Mouse (Mus musculus) heart, adult 18-20 months (tissue): ENCODE data around the gene Gsk3b. TPM values are rescaled to one million over a fixed set of nuclear protein-coding genes. Genes with fewer than 3 reads are reported as not detected.
A peak's percentile ranks its signal among the peaks of the same experiment; 100 is the strongest.
"Not testable (repeated sequence)": the region's sequence is repeated elsewhere in the genome, so short reads cannot be mapped to it uniquely, and the experiment has no call there.

ENCODE experiments used
- DNase-seq, 2 experiments: peaks; one replicate each; pipeline ENCODE4 v3.0.0; 2021 to 2022; ENCODE audit warnings: mixed read lengths in 1 of 2
- total RNA-seq, 2 experiments: library from RNA; stranded (reverse); gene quantifications; 2 replicates each; pipeline ENCODE4 v1.2.3; 2021

Gene Gsk3b
- total RNA-seq, 2 experiments from 2014 or later: 49.9 to 53.8 TPM

DNA sequence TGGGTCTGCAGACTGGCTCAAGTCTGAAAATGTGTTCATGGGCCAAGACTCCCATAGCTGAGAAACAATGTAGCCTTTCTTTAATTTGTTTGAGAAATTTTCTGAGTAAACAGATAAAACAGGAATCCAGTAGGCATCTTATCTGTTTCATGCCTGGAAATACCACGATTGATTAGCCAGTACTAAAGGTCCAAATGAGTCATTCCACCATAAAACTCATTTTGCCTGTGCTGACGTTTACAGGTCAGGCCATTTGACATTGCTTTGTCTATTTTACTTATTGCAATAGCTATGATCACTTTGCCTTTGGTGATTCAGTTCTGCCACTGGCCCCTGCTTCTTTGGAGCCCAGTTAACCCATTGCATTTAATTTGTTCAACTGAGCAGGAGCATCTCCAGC, 11.8 kb downstream of the Gsk3b start:
- DNase-seq: no peak

DNA sequence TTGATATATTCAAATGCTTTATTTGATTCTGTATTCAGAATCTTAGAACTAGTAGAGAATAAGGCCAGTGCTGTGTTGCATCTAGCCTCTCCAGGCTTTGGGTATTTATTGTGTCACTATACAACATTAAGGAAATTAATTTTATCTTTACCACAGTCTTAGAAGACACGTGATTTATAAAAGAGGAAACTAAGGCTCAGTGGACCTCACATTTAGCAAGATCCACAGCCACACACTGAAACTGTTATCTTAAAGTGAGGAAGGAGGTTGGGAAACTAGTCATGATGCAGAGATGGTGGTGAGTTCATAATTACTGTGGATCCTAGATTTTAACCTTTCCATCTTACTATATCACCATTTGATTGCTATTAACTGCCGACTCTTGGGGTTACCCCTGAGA, 16.7 kb downstream of the Gsk3b start:
- DNase-seq: no peak

DNA sequence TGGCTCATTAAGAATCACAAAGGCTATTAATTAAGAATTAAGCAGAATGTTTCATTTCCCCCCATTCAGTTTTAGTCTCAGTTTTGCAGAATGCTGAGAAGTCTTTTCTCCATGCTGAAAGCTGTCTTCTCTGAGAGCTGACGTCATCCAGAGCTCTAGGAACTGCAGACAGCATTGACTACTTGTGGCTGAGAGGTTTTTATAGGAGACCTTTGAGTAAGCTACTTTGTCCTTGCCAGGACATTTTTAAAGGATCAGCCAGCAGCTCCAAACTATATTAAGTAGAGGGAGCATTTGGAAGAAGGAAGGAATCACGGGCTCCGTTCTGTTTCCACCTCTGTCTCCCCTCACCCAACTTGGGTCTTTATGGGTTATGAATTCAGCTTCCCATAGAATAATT, 17.7 kb downstream of the Gsk3b start:
- DNase-seq: no peak

DNA sequence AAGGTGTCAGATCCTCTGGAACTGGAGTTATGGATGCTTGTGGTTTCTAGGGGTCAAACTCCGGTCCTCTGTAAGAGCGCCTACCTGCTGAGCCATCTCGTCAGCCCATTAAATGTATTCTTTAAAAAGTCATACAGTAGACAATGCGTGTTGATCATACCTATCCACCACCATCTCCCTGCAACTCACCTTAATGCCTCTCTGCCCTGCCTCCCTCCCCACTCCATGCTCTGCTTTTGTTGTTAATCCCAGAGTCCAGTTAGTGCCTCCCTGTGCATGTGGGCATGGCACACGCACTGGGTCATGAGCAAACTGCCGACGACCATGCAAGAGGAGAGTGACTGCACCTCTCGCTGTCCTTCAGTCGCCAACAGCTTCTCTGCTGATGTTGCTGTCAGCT, 21.2 kb downstream of the Gsk3b start:
- DNase-seq: no peak

DNA sequence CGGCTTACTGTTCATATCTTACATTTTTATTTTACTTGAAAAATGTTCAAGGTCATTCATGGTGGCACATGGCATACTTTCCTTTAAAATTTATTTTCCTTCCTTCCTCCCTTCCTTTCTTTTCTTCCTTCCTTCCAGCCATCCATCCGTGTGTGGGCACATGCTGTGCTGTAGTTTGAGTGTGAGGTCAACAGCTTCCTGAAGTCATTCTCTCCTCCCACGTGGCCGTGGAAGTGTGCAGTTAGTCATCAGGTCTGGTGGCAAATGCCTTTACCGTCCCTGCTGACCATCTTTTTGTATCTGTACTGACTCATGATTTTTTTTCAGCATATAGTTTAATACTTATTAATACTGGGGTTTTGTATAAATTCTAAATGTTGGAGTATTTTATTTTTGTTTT, 21.8 kb downstream of the Gsk3b start:
- DNase-seq: no peak

DNA sequence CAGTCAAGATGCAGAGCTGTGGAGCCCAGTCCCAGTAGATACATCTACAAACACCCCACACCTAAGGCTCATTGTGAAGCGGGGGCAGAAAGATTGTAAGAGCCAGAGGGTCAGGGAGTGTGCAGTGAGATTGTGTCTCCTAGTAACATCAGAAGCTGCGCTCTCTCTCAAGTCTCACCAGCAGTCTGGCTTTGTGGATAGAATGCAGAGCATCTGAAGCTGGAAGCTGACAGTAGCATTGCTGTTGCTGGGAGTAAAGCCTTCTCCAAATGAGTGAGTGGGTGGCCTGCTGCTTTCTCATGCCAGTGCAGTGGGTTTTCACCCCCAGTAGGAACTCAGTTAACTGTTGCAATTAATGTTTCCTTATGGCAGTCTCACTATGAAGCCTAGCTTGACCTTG, 25.3 kb downstream of the Gsk3b start:
- DNase-seq: no peak

DNA sequence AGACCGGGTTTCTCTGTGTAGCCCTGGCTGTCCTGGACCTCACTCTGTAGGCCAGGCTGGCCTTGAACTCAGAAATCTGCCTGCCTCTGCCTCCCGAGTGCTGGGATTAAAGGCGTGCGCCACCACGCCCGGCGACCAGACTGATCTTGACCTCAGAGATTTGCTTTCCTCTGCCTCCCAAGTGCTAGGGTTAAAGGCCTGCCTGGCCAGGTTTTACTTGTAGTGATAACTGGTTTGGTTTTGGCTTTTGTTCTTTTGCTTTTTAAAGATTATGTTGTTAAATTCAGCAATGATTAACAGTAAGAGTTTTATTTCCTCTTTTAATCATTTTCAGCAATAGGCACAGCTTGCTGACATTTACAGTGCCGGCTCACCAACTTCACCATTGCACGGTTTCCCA, 29.1 kb downstream of the Gsk3b start:
- not testable (repeated sequence) for DNase-seq

DNA sequence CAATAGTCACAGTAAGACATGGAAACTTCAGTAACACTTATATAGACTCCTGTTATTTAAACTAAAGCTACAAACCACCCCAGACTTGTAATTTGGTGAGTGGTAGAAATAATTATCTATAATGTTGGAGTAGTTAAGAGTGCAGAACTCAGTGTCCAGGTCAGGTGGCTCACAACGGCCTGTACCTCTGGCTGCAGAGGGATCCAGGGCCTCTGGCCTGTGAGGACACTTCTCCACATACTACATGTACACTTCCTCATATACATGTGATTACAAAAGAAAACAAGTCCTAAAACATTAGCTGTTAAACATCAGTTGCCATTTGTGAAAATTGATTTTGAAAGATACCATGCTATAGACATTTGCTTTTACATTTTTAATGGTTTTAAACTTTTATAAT, 29.9 kb downstream of the Gsk3b start:
- no peak for DNase-seq

DNA sequence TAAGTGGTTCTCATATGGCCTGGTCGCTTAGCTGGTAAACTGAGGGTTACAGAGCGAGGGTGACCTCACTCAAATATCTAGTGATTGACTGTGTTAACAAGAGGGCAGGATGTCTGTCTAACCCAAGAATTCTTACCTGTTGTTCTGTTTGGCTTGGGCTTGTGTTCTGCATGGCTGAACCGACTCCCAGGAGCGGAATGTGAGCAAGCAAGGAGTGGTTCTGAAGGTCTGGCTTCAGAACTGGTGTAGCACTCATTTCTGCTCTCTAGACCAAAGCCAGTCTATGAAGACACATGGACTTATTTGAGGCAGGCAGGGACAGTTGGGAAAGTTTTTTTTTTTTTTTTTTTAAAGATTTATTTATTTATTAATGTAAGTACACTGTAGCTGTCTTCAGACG, 30.5 kb downstream of the Gsk3b start:
- DNase-seq: no peak

DNA sequence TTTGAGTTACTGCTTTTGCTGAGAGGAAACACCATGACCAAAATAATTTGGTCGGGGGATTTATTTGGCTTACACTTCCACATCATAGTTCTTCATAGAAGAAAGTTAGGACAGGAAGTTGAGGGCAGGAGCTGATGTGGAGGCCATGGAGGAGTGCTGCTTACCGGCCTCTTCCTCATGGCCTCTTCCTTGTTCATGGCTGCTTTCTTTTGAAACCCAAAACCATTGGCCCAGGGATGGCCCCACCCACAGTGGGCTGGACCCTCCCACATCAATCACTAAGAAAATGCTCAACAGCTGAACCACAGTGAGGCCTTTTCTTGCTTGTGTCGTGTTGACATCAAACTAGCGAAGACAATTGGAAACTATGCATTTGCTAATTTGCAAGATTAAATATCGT, 40.4 kb downstream of the Gsk3b start:
- DNase-seq: no peak

DNA sequence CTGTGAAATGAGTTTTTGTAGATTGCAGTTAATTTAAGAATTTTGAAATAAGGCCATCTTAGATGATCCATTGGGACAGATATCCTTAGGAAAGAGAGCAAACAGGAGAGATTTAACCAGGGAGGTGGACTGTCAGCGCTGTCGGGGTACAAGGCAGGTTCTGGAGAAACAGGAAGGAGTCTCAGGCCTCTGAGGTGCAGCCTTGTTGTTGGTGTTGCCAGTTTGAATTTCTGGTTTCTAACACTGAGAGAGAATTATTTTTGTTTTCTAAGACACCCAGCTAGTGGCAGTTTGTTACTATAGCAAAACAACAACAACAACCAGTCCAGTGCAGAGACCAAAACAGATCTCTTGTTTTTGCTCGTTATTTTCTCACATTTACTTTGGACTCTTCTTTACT, 42.2 kb downstream of the Gsk3b start:
- no peak for DNase-seq

DNA sequence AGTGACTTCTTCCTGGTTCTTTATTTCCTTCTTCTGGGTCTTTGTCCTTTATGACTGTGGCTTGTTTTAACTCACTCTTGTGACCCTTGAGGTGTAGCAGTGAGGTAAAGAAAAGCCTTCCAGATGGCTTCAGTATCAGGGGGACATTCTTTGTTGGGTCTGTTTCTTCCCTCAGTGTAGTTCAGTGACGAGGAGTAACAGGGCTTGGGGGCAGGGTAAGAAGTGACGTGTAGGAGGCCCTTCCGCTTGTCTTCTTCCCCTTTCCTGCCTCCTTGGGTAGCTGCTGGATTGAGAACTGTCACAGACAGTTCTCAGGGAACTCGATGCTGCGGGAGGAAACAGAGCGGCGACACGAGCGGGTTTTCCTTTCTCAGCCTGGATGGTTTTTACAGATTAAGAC, 43.0 kb downstream of the Gsk3b start:
- peak; percentile 68 to 72 for DNase-seq

DNA sequence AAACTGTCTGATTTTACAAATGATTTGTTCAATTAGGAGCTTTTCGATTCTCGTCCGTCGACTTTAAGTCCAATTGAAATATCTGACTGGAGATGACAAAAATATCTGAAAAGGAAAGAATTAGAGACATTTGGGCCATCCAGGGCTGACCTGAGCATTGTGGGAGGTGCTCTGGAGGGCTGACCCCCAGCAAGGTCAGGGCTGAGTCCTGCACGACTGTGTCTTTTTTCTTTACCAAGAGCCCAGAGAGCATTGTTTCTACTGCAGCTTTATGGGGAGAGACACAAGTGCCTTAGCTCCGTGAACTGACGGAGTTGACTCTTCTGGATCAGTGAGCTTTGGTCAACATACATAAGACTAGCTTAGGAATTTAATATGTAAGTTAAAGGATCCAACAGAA, 43.4 kb downstream of the Gsk3b start:
- DNase-seq: no peak

DNA sequence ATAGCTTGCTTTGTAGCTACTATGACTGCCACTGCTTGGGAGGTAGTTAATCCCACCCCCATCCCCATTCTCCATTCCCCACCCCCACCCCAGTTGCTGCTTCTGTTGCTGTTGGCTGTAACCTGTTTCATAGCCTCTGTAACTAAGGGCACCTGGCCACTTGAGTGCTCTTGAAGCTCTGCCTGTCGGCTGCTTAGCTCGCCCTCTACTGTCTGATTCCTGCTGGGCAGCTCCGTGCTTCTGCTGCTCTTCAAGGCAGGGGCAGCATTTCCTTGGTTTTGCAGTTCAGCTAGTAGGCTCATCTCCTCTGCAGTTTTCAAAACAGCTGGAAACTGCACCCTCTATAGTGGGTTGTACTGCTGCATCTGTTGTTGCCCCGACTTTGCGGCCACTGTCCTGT, 48.5 kb downstream of the Gsk3b start:
- peak; percentile 28 to 44 for DNase-seq

DNA sequence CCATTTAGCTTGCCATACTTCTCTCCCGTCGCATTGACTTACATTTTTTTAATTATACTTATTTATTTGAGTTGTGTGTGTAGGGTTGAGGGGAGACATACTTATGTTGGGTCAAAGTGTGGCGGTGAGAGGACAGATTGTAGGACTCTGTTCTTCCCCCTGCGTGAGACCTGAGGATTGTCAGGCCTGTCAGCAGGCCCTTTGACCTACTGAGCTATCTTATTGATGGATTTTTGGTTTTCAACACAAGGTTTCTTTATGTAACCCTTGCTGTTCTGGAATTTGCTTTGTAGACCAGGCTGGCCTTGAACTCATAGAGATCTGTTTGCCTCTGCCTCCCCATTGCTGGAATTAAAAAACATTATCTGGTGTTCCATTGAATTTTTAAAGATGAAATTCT, 56.1 kb downstream of the Gsk3b start:
- no peak for DNase-seq

DNA sequence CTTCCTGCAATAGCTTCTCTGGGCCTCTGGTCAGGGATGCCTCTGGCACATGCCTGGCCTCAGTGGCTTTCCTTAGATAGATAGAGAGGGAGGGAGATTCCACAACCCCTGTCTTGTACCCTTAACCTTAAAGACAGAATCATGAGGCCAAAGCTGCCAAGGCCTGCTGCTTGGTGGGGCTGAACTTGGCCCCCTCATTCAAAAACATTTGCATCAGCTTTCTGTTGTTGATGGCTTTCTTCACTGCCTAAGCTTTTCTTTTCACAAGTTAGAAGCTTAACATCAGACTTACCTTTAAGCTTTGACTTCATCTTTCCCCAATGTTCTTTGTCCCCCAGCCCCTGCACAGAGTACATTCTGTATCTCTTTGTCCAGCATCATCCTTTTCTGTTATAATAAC, 61.8 kb downstream of the Gsk3b start:
- DNase-seq: no peak

DNA sequence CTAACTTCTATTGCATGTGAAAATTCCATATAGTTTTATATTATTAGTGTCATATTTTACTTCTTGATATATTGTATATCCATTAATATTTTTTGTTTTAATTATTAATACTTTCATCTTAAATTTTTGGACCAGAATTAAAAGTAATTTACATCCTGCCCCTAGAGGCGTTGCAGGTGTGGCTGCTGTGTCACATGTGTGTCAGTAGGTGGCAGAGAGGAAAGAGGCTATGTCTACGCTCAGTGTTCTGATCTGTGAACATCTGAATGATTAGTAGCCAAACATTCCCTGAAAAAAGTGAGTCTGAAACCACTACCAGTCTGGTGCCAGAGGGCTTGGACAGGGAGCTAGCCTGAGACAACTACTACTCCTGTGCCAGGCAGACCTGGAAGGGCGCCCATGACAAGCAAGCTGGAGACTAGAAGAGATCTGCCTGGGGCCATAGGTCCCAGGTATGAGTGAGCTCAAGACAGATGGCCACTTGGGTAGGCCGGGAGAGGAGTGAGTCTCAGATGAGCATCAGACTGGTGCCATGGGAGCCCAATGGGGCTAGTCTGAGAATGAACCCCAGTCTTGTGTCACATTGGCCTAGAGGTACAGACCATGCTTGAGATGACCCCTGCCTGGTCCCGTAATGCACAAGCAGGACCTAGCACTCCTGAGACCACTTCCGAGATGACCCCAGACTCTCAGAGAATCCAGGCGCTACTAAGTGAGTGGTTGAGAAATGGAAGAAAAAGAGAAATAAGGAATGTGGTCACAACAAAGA, 69.2 kb downstream of the Gsk3b start:
- no peak for DNase-seq

DNA sequence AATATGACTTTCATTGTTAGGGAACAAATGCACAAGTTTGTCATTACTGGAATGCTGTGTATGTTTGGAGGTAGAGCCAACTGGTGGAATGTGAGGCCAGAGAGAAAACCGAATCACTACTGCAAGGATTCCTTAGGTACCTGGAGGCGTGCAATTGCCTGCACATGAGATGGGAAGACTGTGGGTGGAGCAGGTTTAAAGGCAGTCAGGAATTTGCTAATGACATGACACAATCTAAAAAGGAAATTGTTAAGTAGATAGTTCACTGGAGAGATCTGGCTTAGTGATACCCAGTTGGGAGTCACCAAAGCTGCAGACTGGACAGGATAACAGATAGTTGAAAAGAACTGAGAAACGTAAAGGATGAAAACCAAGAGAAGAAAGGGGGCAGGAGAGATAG, 73.2 kb downstream of the Gsk3b start:
- DNase-seq: no peak

DNA sequence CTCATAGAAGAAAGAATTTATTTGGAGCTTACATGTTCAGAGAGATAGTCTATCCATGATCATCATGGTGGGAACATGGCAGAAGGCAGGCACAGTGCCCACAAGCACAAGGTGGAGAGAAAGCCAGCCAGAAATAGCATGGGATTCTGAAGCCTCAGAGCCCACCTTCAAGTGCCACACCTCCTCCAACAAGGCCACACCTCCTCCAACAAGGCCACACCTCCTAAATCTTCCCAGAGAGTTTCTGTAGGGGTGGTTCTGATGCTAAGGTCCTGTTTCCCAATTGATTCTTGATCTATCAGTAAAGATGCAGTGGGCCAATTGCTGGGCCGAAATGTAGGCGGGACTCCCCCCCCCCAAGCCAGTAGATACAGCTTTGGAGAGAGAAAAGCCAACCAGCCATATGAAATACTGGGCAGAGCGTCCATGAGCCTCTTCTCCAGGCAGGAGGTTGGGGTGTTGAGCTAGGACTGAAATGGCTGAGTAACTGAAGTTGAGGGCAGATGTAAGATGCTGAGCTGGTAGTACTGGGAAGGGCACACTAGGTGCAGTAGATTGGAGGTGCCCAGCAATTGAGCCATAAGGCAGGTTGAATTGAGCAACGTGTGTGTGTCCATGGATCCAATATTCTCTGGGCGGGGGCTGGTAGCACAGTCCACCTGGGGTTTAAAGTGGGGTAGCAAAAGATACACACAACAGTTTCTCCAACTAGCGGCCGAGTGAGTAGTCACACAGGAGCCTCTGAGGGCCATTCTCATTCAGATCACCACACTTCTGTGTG, 76.2 kb downstream of the Gsk3b start:
- no peak for DNase-seq

DNA sequence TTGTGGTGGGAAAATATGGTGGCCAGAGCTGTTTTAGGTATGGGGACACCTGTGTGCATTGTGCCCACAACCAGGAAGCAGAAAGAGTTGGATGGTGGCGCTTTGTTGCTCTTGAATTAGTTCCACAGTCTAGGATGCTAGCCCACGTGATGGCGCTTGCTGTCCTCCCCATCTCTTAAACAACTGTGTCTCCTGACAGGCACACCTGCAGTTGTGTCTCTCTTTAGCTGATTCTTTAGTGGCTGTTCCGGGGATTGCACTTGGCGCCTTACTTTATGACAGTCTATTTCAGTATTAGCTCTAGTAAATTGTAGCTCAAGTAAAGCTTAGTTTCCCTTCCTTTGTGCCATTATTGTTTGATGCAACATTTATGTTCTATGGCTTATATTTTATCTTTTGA, 80.2 kb downstream of the Gsk3b start:
- no peak for DNase-seq

DNA sequence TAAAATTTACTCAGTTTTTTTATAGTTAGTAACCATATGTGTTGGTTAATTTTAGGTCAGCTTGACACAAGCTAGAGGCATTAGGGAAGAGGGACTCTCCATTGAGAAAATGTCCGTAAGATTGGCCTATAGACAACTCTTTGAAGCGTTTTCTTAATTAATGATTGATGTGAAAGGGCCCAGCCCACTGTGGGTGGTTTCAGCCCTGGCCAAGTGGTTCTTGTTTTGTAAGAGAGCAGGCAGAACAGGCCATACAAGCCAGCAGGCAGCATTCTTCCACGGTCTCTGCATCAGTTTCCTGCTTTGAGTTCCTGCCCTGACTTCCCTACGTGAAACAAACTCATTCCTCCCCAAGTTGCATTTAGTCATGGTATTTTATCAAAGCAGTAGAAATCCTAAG, 90.3 kb downstream of the Gsk3b start:
- no peak for DNase-seq

DNA sequence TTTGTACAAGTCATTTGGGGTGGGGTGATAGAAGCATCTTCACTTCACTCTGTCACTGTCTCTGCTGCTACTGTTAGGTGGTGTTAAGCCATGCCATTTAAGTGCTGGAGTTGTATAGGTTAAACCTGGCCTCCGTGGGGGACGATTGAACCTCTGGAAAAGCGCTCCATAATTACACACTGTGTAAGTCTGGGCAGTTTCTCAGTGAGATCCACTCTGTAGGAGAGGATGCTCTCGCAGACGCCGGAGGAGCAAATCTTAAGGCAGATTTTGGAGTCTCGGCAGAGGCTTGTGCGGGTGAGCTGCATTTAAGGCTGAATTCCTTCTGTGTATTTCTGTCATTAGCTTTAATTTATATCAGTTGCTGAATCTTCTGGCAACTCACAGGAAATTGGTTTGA, 92.6 kb downstream of the Gsk3b start:
- DNase-seq: no peak

DNA sequence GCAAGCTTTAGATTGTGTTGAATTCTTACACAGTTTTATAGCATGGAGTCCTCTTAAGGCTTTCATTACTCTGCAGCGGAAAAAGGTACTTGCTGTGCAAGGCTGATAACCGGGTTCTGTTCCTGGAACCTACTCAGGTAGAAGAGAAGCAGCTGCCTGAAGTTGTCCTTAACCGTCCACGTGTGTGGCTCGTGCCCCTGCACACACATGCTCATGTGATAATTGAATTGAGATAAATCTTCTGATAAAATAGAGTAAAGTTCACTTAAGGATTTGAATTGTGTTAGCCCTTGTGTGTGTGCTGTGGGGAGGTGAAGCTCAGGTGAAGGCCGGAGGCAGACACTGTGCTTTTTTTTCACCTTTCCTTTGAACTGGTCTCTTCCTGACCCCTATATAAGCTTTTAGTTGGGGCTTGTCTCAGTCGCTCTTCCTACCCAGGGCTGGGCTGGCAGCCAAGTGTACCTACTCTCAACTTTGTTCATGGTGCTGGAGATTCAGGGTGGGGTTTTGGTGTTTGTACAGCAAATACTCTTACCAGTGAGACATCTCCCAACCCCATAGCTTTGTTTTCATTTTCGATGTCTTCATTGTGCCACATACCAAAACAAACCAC, 96.0 kb downstream of the Gsk3b start:
- DNase-seq: peak in 1 of 2 experiments; percentile 26

DNA sequence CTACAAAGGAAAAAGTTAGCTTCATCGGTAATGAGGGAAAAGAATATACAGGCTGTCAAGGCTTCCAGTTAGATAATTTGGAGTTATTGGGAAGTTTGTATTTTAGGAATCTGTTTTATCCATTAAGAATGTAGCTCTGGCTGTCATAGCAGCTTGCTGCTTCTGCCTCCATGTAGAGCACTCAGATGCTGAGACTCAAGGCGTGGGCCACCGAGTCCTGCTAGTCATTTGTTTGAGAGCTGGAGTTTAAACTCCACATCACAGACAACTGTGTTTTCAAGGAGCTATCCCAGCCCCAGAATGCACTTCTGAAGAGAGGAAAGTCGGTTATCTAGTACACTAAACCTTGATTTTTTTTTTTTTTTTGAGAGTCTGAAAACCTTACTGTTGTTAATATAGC, 101.2 kb downstream of the Gsk3b start:
- no peak for DNase-seq
